Mouse (Mus musculus) stomach, postnatal 0 days (tissue): ENCODE measurements around the gene Hic1.

Experiments used
- CTCF ChIP-seq: IDR thresholded peaks from 2 replicates; pipeline ENCODE4 v1.5.1; 2016; ENCODE audit warnings: antibody characterized with exemption, low read depth, mild to moderate bottlenecking, moderate library complexity
- EP300 ChIP-seq: optimal IDR thresholded peaks from 2 replicates; pipeline ENCODE3; 2016; ENCODE audit warnings: antibody characterized with exemption

DNA sequence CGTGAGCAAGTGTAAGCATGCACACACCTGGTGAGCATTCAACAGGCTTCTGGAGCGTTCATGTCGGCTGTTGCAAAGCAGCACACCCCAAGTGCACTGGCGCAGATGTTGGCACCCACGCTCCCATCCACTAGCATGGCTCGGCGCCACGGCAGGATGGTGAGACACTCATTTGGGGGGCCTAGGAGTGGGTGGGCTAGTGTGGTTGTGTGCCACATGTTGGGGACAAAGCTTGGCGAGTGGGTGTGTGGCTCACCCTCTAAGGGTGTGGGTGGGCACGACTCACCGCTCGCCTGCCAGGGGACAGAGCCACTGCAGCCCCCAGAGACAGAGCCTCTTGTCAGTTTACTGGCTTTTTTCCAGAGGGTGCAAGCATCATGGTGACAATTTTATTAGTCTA lies 31.6 kb upstream of the Hic1 start:
- TF ChIP-seq CTCF (no peak), EP300 (no peak)
